Mouse (Mus musculus): ENCODE measurements around the gene Ube2f. TPM values are rescaled to one million over a fixed set of nuclear protein-coding genes. Genes with fewer than 3 reads are reported as not detected.

Ube2f gene
- polyA plus RNA-seq, 2 experiments = 57.9 to 65.7 TPM

DNA sequence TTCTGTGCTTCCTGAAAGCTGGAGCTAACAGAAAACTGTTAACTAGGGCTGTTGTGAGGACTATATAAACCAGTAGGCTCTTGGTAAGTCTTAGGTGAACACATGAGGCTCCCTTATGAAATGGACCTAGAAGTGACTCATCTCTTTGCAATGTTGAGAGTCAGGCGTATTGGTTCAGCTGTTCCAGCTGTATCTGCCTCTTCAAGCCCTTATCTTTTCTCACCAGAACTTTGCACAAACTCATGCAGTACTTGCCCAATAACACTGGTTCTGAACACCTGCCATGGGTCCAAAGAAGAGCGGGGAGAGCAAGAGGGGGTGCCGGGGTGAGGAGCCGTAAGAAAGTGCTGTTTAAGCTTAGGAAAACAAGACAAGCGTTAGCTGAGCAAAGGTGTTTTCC, 1.9 kb upstream of the Ube2f start:
- WGBS = 80% methylated on average over 5 of the region's 5 CpGs
- H3K9ac ChIP-seq (ENCODE audit: low read depth, low read length, severe bottlenecking) = no peak overlapping the region
- no peak for ATAC-seq (ENCODE audit: low FRiP score, low read depth)
- no peak overlapping the region for H3K27ac ChIP-seq (replicated peaks; ENCODE audit: low read depth, low read length)
- H3K36me3 ChIP-seq (ENCODE audit: control insufficient read depth, insufficient read depth, low read length) = no peaks in the 10 kb centered on the region
- no peaks in the 10 kb centered on the region for H3K9me3 ChIP-seq (ENCODE audit: control insufficient read depth, low read length)
- H3K4me3 ChIP-seq (replicated peaks; ENCODE audit: low read length) = no peak overlapping the region
- TF ChIP-seq POLR2A (IDR thresholded peaks at IDR 0.05; ENCODE audit: borderline replicate concordance, extremely low read depth, insufficient read depth, insufficient read length) = no peak
- H3K4me1 ChIP-seq (ENCODE audit: control insufficient read depth, insufficient read depth, low read length) = peaks cover 13% of the 10 kb centered on the region
- H3K27me3 ChIP-seq (ENCODE audit: control insufficient read depth, insufficient read depth, low read length) = no peaks in the 10 kb centered on the region
- no peak for DNase-seq (ENCODE audit: low spot score)
- H3K4me2 ChIP-seq (replicated peaks; ENCODE audit: low read depth, low read length, severe bottlenecking) = no peak overlapping the region

GRCm38 (mm10) chr1:91248970-91249369, 1.1 kb upstream of the Ube2f start:
- ATAC-seq (ENCODE audit: low FRiP score, low read depth) = no peak
- Histone ChIP-seq H3K9ac (ENCODE audit: low read depth, low read length, severe bottlenecking) (no peak overlapping the region), H3K4me1 (ENCODE audit: control insufficient read depth, insufficient read depth, low read length) (peaks cover 13% of the 10 kb centered on the region), H3K27ac (replicated peaks; ENCODE audit: low read depth, low read length) (no peak overlapping the region), H3K4me2 (replicated peaks; ENCODE audit: low read depth, low read length, severe bottlenecking) (peak overlapping the region; percentile 76; the same call in 1 of the 2 replicates), H3K27me3 (ENCODE audit: control insufficient read depth, insufficient read depth, low read length) (no peaks in the 10 kb centered on the region), H3K4me3 (replicated peaks; ENCODE audit: low read length) (no peak overlapping the region), H3K9me3 (ENCODE audit: control insufficient read depth, low read length) (no peaks in the 10 kb centered on the region), H3K36me3 (ENCODE audit: control insufficient read depth, insufficient read depth, low read length) (no peaks in the 10 kb centered on the region)
- DNase-seq (ENCODE audit: low spot score) = no peak
- 49% methylated on average over 4 of the region's 4 CpGs for WGBS
- no peak for TF ChIP-seq POLR2A (IDR thresholded peaks at IDR 0.05; ENCODE audit: borderline replicate concordance, extremely low read depth, insufficient read depth, insufficient read length)

DNA sequence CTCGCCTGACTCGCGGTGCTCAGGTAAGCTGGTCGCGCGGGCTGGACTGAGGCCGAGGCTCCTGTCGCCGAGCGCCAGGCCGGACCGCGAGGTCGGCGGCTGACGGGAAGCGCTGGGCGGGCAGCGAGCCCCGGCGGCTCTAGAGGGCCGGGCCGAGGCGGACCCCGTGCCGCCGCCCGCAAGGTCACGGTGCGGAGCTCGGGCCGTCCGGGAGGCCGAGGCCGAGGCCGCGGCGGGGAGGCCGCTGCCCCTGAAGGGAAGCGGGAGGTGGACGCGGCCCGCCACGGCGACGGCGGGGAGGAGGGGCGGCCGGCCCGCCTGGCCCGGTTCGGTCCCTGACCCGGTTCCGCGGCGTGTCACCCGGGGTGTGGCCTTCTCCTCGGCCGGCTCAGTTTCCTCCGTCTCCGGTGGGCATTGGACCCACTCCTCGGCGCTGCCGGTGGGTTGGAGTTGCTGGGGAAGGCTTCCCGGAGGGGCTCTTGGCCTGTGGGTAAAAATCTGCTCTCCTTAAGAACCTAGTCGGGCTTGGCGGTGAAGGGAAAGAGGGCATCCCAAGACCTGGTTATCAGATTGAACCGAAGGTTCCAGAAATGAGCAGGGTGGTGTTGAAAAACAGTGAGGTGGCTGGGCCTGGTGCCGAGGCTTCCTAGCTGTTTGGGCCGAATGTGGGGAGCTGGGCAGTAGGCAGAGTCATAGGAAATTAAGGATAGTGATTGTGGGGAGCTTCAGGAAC, 477 bp downstream of the Ube2f start:
- H3K36me3 ChIP-seq (ENCODE audit: control insufficient read depth, insufficient read depth, low read length) = peaks cover 6% of the 10 kb centered on the region; the same call in 1 of the 2 replicates
- H3K9ac ChIP-seq (ENCODE audit: low read depth, low read length, severe bottlenecking) = peak overlapping the region; percentile 94
- peak overlapping the region; percentile 64 for H3K4me2 ChIP-seq (replicated peaks; ENCODE audit: low read depth, low read length, severe bottlenecking)
- no peak for TF ChIP-seq POLR2A (IDR thresholded peaks at IDR 0.05; ENCODE audit: borderline replicate concordance, extremely low read depth, insufficient read depth, insufficient read length)
- DNase-seq (ENCODE audit: low spot score) = no peak
- no peaks in the 10 kb centered on the region for H3K27me3 ChIP-seq (ENCODE audit: control insufficient read depth, insufficient read depth, low read length)
- H3K27ac ChIP-seq (replicated peaks; ENCODE audit: low read depth, low read length) = peak overlapping the region; percentile 74; the same call in 1 of the 2 replicates
- peak; percentile 27 for ATAC-seq (ENCODE audit: low FRiP score, low read depth)
- WGBS = under 1% methylated on average over 46 of the region's 70 CpGs
- H3K9me3 ChIP-seq (ENCODE audit: control insufficient read depth, low read length) = no peaks in the 10 kb centered on the region
- peak overlapping the region; percentile 92 for H3K4me3 ChIP-seq (replicated peaks; ENCODE audit: low read length)
- H3K4me1 ChIP-seq (ENCODE audit: control insufficient read depth, insufficient read depth, low read length) = peaks cover 13% of the 10 kb centered on the region

DNA sequence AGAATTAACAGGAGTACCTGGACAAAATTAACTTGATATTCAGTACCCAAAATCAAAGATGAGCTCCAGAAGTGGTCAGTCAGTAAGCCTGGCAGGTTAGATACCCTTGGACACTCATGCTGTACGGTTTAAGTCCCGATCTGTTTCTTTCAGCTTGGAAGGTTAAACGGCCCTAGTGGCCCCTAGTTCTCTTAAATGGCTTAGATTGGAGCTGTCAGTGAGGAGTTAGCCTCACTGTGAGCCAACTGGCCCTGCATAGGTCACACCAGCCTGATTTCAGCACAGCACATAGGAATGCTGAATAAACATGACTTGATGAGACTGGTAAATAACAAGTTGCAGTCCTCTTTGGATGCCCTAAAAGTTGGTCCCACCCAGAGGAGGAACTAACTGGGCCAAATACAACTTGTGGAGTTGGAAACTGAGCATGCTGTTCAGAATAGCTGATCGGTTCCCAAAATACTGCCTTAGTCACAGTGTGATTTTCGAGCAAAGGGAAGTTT, 1.1 kb downstream of the Ube2f start:
- no peak overlapping the region for H3K27ac ChIP-seq (replicated peaks; ENCODE audit: low read depth, low read length)
- H3K9ac ChIP-seq (ENCODE audit: low read depth, low read length, severe bottlenecking) = peak overlapping the region; percentile 94
- no peaks in the 10 kb centered on the region for H3K9me3 ChIP-seq (ENCODE audit: control insufficient read depth, low read length)
- WGBS = 47% methylated on average over 5 of the region's 5 CpGs
- peaks cover 13% of the 10 kb centered on the region for H3K4me1 ChIP-seq (ENCODE audit: control insufficient read depth, insufficient read depth, low read length)
- no peak for TF ChIP-seq POLR2A (IDR thresholded peaks at IDR 0.05; ENCODE audit: borderline replicate concordance, extremely low read depth, insufficient read depth, insufficient read length)
- ATAC-seq (ENCODE audit: low FRiP score, low read depth) = no peak
- DNase-seq (ENCODE audit: low spot score) = no peak
- H3K4me2 ChIP-seq (replicated peaks; ENCODE audit: low read depth, low read length, severe bottlenecking) = peak overlapping the region; percentile 64
- H3K4me3 ChIP-seq (replicated peaks; ENCODE audit: low read length) = peak overlapping the region; percentile 92
- peaks cover 7% of the 10 kb centered on the region; the same call in 1 of the 2 replicates for H3K36me3 ChIP-seq (ENCODE audit: control insufficient read depth, insufficient read depth, low read length)
- no peaks in the 10 kb centered on the region for H3K27me3 ChIP-seq (ENCODE audit: control insufficient read depth, insufficient read depth, low read length)

GRCm38 (mm10) chr1:91251927-91252326, 1.8 kb downstream of the Ube2f start:
- no peak overlapping the region for H3K27ac ChIP-seq (replicated peaks; ENCODE audit: low read depth, low read length)
- no peaks in the 10 kb centered on the region for H3K27me3 ChIP-seq (ENCODE audit: control insufficient read depth, insufficient read depth, low read length)
- no peak overlapping the region; the same call in 1 of the 2 replicates for H3K4me2 ChIP-seq (replicated peaks; ENCODE audit: low read depth, low read length, severe bottlenecking)
- ATAC-seq (ENCODE audit: low FRiP score, low read depth) (no peak), DNase-seq (ENCODE audit: low spot score) (no peak)
- H3K9me3 ChIP-seq (ENCODE audit: control insufficient read depth, low read length) = no peaks in the 10 kb centered on the region
- H3K4me1 ChIP-seq (ENCODE audit: control insufficient read depth, insufficient read depth, low read length) = peaks cover 13% of the 10 kb centered on the region
- H3K4me3 ChIP-seq (replicated peaks; ENCODE audit: low read length) = no peak overlapping the region
- H3K9ac ChIP-seq (ENCODE audit: low read depth, low read length, severe bottlenecking) = no peak overlapping the region
- no peak for TF ChIP-seq POLR2A (IDR thresholded peaks at IDR 0.05; ENCODE audit: borderline replicate concordance, extremely low read depth, insufficient read depth, insufficient read length)
- 66% methylated on average over 8 of the region's 8 CpGs for WGBS
- H3K36me3 ChIP-seq (ENCODE audit: control insufficient read depth, insufficient read depth, low read length) = peaks cover 9% of the 10 kb centered on the region; the same call in 1 of the 2 replicates

Measured in limb, embryonic 14.5 days (tissue).